8 mouse cellular contexts compared by ENCODE assay signal in genomic region chr15:89059161-89059931, GRCm38 (mm10). TPM values are rescaled to one million over a fixed set of nuclear protein-coding genes. Genes with fewer than 3 reads are reported as not detected.
DNase-seq lines count a peak whose midpoint lies in the region; ATAC-seq and TF ChIP-seq lines count a peak whose summit lies in the region.

TSS of gene Panx2 (plus strand) at chr15:89059734.

- no peak for TF ChIP-seq CTCF in kidney, postnatal 0 days (IDR thresholded peaks at IDR 0.05; ENCODE audit: low read depth)

- peak within 1 kb of the TSS; percentile 53; the same call in 1 of the 2 replicates for H3K9ac ChIP-seq in kidney, postnatal 0 days (ENCODE audit: low read depth, low read length)
- peak within 1 kb of the TSS; percentile 82 for H3K9ac ChIP-seq in hindbrain, embryonic 13.5 days
- H3K9ac ChIP-seq in liver, embryonic 12.5 days, result peak within 1 kb of the TSS; percentile 23; the same call in 1 of the 2 replicates

- no peaks in the 10 kb centered on the region for H3K9me3 ChIP-seq in kidney, postnatal 0 days (replicated peaks; ENCODE audit: low read length)
- no peaks in the 10 kb centered on the region for H3K9me3 ChIP-seq in embryonic facial prominence, embryonic 10.5 days
- H3K9me3 ChIP-seq in hindbrain, embryonic 13.5 days, result no peaks in the 10 kb centered on the region
- no peaks in the 10 kb centered on the region for H3K9me3 ChIP-seq in liver, embryonic 12.5 days (replicated peaks)

- H3K36me3 ChIP-seq in kidney, postnatal 0 days (ENCODE audit: insufficient read depth, low read length), result no peaks in the 10 kb centered on the region
- no peaks in the 10 kb centered on the region for H3K36me3 ChIP-seq in embryonic facial prominence, embryonic 10.5 days (replicated peaks)
- no peaks in the 10 kb centered on the region for H3K36me3 ChIP-seq in hindbrain, embryonic 13.5 days
- H3K36me3 ChIP-seq in liver, embryonic 12.5 days, result no peaks in the 10 kb centered on the region

- H3K4me3 ChIP-seq in kidney, postnatal 0 days (replicated peaks; ENCODE audit: low read depth, low read length), result peak within 1 kb of the TSS; percentile 62
- peak within 1 kb of the TSS; percentile 73 for H3K4me3 ChIP-seq in embryonic facial prominence, embryonic 10.5 days
- H3K4me3 ChIP-seq in hindbrain, embryonic 13.5 days, result peak within 1 kb of the TSS; percentile 66
- H3K4me3 ChIP-seq in liver, embryonic 12.5 days, result peak within 1 kb of the TSS; percentile 56

- ATAC-seq in kidney, postnatal 0 days (replicated peaks; ENCODE audit: low FRiP score, low read depth), result 0 out of 2 replicates have a peak, but pooled peaks have one; percentile 34
- ATAC-seq in hindbrain, embryonic 13.5 days (ENCODE audit: low FRiP score), result peak; percentile 60
- ATAC-seq in liver, embryonic 12.5 days, result no peak

- H3K4me1 ChIP-seq in kidney, postnatal 0 days (replicated peaks; ENCODE audit: insufficient read depth, low read length), result no peaks in the 10 kb centered on the region
- peaks cover 13% of the 10 kb centered on the region for H3K4me1 ChIP-seq in embryonic facial prominence, embryonic 10.5 days
- H3K4me1 ChIP-seq in hindbrain, embryonic 13.5 days (replicated peaks), result peaks cover 27% of the 10 kb centered on the region
- 0 out of 2 replicates have a peak, but pooled peaks cover 7% of the 10 kb centered on the region for H3K4me1 ChIP-seq in liver, embryonic 12.5 days

- WGBS in kidney, postnatal 0 days, result 1% methylated on average over 51 of the region's 57 CpGs
- WGBS in embryonic facial prominence, embryonic 10.5 days, result 1% methylated on average over 57 of the region's 57 CpGs
- 1% methylated on average over 34 of the region's 57 CpGs for WGBS in hindbrain, embryonic 13.5 days
- WGBS in liver, embryonic 12.5 days (ENCODE audit: insufficient replicate concordance), result 3% methylated on average over 29 of the region's 57 CpGs

- peak within 1 kb of the TSS; percentile 100 for H3K4me2 ChIP-seq in kidney, postnatal 0 days (ENCODE audit: low read length)
- H3K4me2 ChIP-seq in hindbrain, embryonic 13.5 days, result peak within 1 kb of the TSS; percentile 83
- peak within 1 kb of the TSS; percentile 73 for H3K4me2 ChIP-seq in liver, embryonic 12.5 days

- peaks cover 20% of the 10 kb centered on the region for H3K27me3 ChIP-seq in kidney, postnatal 0 days (ENCODE audit: insufficient read depth, low read length)
- H3K27me3 ChIP-seq in embryonic facial prominence, embryonic 10.5 days (replicated peaks; ENCODE audit: low read depth, poor library complexity, severe bottlenecking), result peaks cover 88% of the 10 kb centered on the region
- H3K27me3 ChIP-seq in hindbrain, embryonic 13.5 days, result peaks cover 53% of the 10 kb centered on the region
- peaks cover 94% of the 10 kb centered on the region for H3K27me3 ChIP-seq in liver, embryonic 12.5 days (replicated peaks)

- no peak within 1 kb of the TSS for H3K27ac ChIP-seq in kidney, postnatal 0 days
- H3K27ac ChIP-seq in embryonic facial prominence, embryonic 10.5 days (replicated peaks), result peak within 1 kb of the TSS; percentile 71
- H3K27ac ChIP-seq in hindbrain, embryonic 13.5 days, result peak within 1 kb of the TSS; percentile 83
- no peak within 1 kb of the TSS for H3K27ac ChIP-seq in liver, embryonic 12.5 days

- DNase-seq in kidney, postnatal 0 days (ENCODE audit: low spot score), result peak; percentile 16
- DNase-seq in kidney, adult 18-20 months, result no peak
- DNase-seq in ZHBTc4 (ENCODE audit: low read depth, low spot score), result peak; percentile 55
- DNase-seq in embryonic facial prominence, embryonic 10.5 days (ENCODE audit: low spot score), result peak; percentile 50
- DNase-seq in right cerebral cortex, postnatal 4 days, result peak; percentile 49
- DNase-seq in ovary, postnatal 14 days (ENCODE audit: low spot score), result no peak

RNA-seq across cellular contexts. Expression of gene Panx2, which starts in this region (rescaled TPM):
- polyA plus RNA-seq in kidney, postnatal 0 days (2015; fragmentation: Nextera tagmentation; extraction: Ambion mirVana), result 0.04 and 0.05 TPM in 2 replicates
- 0.21 and 0.50 TPM in 2 replicates for polyA plus RNA-seq in embryonic facial prominence, embryonic 10.5 days (2016; fragmentation: Nextera tagmentation; extraction: Ambion mirVana)
- 3.8 and 4.1 TPM in 2 replicates for polyA plus RNA-seq in hindbrain, embryonic 13.5 days (2015; fragmentation: Nextera tagmentation; extraction: Ambion mirVana)
- polyA plus RNA-seq in liver, embryonic 12.5 days (2016; fragmentation: Nextera tagmentation; extraction: Ambion mirVana), result 0.04 TPM in 1 of 2 replicates, not detected in the other

Comparison
In these comparisons a context has a peak if more than half of its experiments do, and no peak if none do; other contexts are left out.
1. Peak in DNase-seq, ATAC-seq, H3K4me3 ChIP-seq, H3K9ac ChIP-seq and H3K4me2 ChIP-seq in kidney, postnatal 0 days; RNA of the gene not detected or under 1 TPM.
2. Peak in DNase-seq, H3K4me3 ChIP-seq and H3K27ac ChIP-seq in embryonic facial prominence, embryonic 10.5 days; RNA of the gene not detected or under 1 TPM.
3. DNase-seq: peak in ZHBTc4 (single experiment) and right cerebral cortex, postnatal 4 days (single experiment); none in kidney, adult 18-20 months (single experiment) and ovary, postnatal 14 days (single experiment).
4. H3K9ac ChIP-seq: peak in every context shown above with its lines; median percentile 82 in hindbrain, embryonic 13.5 days; 53 in kidney, postnatal 0 days; 23 in liver, embryonic 12.5 days.
5. Peak in every context shown above with its lines, with median percentiles within 50 percentile points of each other: H3K4me2 ChIP-seq and H3K4me3 ChIP-seq.